Mouse (Mus musculus) ovary, postnatal 10 days (tissue): Measurements from ENCODE around the gene Gm20388.
A peak's percentile ranks its signal among the peaks of the same experiment; 100 is the strongest.

Source experiments
- DNase-seq: peaks from one replicate; pipeline ENCODE4 v3.0.0; 2022; ENCODE audit warnings: low spot score

Gene Gm20388

GRCm38 (mm10) chr8:121731060-121731459 lies 1820.4 kb downstream of the Gm20388 start:
- DNase-seq = no peak

- no peak for DNase-seq
Observed at GRCm38 (mm10) chr8:121731471-121732333, 1821.1 kb downstream of the Gm20388 start.

- no peak for DNase-seq
Observed at GRCm38 (mm10) chr8:121732334-121732665, 1821.7 kb downstream of the Gm20388 start.

- no peak for DNase-seq
Observed at GRCm38 (mm10) chr8:121734262-121734661, 1823.6 kb downstream of the Gm20388 start.

GRCm38 (mm10) chr8:121736236-121736635 lies 1825.6 kb downstream of the Gm20388 start:
- DNase-seq = peak; percentile 20

GRCm38 (mm10) chr8:121740721-121741120 lies 1830.1 kb downstream of the Gm20388 start:
- DNase-seq = no peak

- DNase-seq = no peak
Observed at GRCm38 (mm10) chr8:121749501-121749900, 1838.9 kb downstream of the Gm20388 start.

GRCm38 (mm10) chr8:121750512-121750911 lies 1839.9 kb downstream of the Gm20388 start:
- no peak for DNase-seq

- peak; percentile 18 for DNase-seq
Observed at GRCm38 (mm10) chr8:121751407-121751806, 1840.8 kb downstream of the Gm20388 start.

- DNase-seq = no peak
Observed at GRCm38 (mm10) chr8:121758470-121758869, 1847.8 kb downstream of the Gm20388 start.

- no peak for DNase-seq
Observed at GRCm38 (mm10) chr8:121760484-121760883, 1849.8 kb downstream of the Gm20388 start.

GRCm38 (mm10) chr8:121761480-121761879 lies 1850.8 kb downstream of the Gm20388 start:
- no peak for DNase-seq

GRCm38 (mm10) chr8:121762999-121763699 lies 1852.5 kb downstream of the Gm20388 start:
- no peak for DNase-seq

- DNase-seq = no peak
Observed at GRCm38 (mm10) chr8:121763700-121764013, 1853.0 kb downstream of the Gm20388 start.

- no peak for DNase-seq
Observed at GRCm38 (mm10) chr8:121765594-121766138, 1855.0 kb downstream of the Gm20388 start.

GRCm38 (mm10) chr8:121769095-121769494 lies 1858.5 kb downstream of the Gm20388 start:
- DNase-seq = no peak

- DNase-seq = no peak
Observed at GRCm38 (mm10) chr8:121769621-121770020, 1859.0 kb downstream of the Gm20388 start.

GRCm38 (mm10) chr8:121770845-121771752 lies 1860.5 kb downstream of the Gm20388 start:
- DNase-seq = no peak

GRCm38 (mm10) chr8:121773876-121774275 lies 1863.2 kb downstream of the Gm20388 start:
- no peak for DNase-seq

- no peak for DNase-seq
Observed at GRCm38 (mm10) chr8:121782493-121782892, 1871.9 kb downstream of the Gm20388 start.

GRCm38 (mm10) chr8:121786542-121786941 lies 1875.9 kb downstream of the Gm20388 start:
- DNase-seq = no peak

- DNase-seq = no peak
Observed at GRCm38 (mm10) chr8:121788786-121789185, 1878.1 kb downstream of the Gm20388 start.
